Mouse (Mus musculus) kidney, adult 11 months (tissue): ENCODE measurements around the gene Cbln1.

Experiments
- DNase-seq: peaks from one replicate; pipeline ENCODE4 v3.0.0; 2022

Cbln1 gene

DNA sequence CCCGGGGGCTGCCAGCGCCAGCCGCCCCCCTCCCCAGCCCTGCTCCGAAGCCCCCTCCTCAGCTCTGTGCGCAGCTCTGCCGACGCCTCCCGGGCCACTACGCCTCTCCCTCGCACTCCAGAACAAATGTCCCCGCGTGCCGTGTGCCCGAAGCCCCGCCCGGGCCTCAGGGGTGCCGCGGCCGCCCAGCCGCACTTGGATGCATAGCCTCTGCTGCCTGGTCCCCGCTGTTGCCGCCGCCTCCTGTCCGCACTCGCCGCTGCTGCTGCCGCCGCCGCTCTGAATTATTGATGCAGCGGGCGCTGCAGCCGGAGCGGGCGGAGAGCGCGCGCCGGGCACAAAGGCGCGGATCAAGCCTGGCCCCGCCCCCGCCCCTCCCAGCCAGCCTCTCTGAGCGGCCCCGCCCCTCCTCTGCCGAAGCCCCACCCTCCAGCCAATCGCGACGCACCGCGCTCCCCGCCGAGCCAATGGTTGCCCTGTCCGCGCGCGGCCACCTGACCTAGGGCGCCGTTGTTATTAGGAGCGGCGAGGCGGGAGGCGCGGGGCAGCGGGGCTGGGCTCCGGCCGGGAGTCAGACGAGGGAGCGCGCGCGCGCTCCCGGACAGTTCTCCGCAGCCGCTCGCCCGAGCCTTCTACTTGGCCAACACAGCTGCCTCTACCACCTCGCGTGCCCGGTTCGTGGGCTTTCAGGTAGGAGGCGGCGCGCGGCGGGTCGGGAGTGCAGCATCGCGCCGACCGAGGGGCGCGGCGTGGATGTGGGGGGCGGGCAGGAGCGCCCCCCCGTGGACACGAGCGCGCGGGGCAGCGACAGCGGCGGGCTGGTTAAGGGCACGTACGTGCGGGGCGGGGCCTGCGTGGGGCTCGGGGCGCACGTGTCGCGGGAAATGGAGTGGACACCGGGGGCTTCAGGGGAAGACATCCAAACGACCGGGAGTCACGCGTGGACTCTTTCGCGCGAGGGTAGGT, at the start of gene Cbln1:
Gene Cbln1 (minus strand): TSS at position 339 of the 966 bp plus-strand sequence.
- peak; percentile 76 for DNase-seq

- DNase-seq, result no peak
Measured at GRCm38 (mm10) chr8:87517132-87517531, 44.7 kb upstream of the Cbln1 start.

DNA sequence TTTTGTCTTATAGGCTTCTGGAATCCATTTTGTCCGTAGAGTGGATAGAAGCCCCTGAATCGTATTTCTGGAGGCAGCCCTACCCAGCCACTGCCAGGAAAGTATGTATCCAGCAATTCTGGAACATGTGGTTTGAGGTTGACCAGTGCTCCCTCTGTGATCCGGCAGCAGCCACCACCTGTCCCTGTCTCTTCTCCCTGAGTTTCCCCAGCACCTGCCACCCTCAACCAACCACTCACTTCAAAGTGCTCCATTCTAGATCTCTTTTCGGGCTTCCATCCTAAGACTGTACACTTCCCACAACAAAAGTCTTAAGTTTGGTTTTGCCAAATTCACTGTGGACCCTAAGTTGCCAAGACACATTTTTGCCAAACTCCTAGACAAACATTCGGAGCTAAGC, 41.4 kb upstream of the Cbln1 start:
- DNase-seq, result no peak

GRCm38 (mm10) chr8:87513350-87513749, 40.9 kb upstream of the Cbln1 start:
- DNase-seq, result no peak

DNA sequence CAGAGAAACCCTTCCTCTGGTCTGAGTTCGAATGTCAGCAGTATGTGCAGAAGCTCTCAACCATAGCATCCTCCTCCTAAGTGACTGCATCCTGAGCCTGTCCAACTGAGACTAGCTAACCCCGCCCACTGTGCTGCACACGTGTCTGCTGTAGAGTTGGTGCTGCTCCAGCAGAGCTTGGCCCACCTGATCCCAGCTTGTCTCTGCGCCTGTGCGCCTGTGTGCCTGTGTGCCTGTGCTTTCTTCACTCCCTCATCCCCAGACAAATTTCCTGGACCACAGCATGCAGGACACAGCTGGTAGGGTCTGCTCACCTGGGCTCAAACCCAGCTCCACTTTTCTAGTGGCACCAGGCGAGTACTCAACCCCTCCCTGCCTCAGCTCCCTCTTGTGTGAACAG, 40.2 kb upstream of the Cbln1 start:
- DNase-seq, result no peak

- no peak for DNase-seq
Measured at GRCm38 (mm10) chr8:87507046-87507445, 34.6 kb upstream of the Cbln1 start.

DNA sequence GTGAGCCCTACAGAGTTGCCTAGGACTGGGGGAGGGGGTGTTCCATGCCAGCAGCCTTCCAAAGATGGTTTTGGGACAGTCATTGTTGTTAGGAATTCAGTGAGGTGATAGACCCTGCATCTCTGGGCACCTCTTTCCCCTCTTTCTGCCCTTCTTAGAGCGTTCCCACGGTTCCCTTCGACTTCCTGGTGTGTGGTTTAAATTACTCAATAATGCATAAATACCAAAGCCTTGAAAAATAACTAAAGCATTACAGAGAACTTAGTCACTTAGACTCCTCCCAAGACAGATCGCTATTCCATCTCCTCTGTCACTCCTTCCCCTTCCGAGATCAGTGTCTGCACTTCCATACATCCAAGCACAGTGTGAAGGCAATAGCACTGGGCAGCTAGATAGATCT, 32.0 kb upstream of the Cbln1 start:
- no peak for DNase-seq

- no peak for DNase-seq
Measured at GRCm38 (mm10) chr8:87502684-87503083, 30.3 kb upstream of the Cbln1 start.

- DNase-seq, result no peak
Measured at GRCm38 (mm10) chr8:87497641-87498040, 25.2 kb upstream of the Cbln1 start.

- no peak for DNase-seq
Measured at GRCm38 (mm10) chr8:87496511-87496910, 24.1 kb upstream of the Cbln1 start.

GRCm38 (mm10) chr8:87494862-87495261, 22.5 kb upstream of the Cbln1 start:
- DNase-seq, result no peak

DNA sequence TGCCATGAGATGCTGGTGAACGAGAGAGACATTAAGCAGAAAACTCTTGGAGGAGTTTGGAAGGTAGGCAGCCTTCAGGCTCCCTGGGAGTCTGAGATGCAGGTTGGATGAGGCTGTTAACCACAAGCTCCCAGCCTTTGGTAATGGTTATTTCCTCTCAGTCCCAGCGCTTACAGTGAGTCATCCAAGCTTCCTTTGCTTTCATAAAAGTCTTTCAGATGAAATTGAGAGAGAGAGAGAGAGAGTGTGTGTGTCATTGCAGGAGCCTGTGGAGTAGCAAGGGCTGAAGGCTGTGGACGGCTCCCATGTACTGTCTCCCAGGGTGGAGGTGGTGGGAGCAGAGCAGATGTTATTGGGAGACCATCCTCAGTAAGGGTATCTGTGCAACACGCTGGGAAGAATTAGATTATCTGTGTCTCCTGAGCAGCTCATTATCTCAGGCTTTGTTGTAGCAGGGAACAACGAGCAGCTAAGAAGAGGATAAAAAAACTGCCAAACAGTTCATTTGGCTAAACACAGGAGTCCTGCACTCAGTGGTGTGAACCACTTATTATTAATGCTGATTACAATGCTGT, 17.5 kb upstream of the Cbln1 start:
- no peak for DNase-seq

GRCm38 (mm10) chr8:87481396-87481795, 9.0 kb upstream of the Cbln1 start:
- no peak for DNase-seq

DNA sequence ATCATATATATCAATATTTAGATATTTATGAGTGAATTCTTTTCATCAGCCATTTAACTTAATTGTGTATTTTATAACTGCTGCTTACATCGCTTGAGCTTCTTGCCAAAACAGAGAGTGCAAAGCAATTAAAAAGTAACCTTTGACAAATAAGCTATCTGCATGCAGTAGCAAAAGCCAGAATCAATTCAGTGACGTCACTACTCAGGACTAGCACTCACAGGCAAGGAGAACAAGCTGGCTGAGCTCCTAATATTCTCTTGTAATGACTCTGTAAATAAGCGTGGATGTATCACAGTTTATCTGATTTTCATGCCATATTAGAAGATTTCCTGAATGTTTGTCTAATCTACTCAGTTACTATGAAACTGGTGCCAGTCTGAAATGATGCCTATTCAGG, 5.8 kb upstream of the Cbln1 start:
- DNase-seq, result no peak

- DNase-seq, result no peak
Measured at GRCm38 (mm10) chr8:87477102-87477645, 4.8 kb upstream of the Cbln1 start.

DNA sequence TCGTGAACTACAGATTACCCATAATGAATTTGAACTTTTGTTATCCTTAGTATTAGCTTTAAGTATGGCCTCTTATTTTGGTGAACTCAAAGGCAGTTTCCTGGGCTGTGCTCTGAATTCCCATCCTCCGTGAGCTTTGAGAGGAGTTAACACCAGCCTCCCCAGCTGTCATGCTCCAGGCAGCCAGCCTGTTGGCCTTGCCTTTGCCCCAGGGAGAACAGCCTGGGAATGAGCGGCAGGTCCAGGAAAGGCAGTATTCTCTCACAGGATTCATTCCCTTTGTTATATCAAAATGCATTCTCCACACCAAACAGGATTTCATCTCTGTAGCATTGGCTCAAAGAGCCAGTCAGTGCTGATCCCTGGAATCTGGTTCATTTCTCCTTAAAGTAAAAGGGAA, 3.1 kb upstream of the Cbln1 start:
- DNase-seq, result no peak

DNA sequence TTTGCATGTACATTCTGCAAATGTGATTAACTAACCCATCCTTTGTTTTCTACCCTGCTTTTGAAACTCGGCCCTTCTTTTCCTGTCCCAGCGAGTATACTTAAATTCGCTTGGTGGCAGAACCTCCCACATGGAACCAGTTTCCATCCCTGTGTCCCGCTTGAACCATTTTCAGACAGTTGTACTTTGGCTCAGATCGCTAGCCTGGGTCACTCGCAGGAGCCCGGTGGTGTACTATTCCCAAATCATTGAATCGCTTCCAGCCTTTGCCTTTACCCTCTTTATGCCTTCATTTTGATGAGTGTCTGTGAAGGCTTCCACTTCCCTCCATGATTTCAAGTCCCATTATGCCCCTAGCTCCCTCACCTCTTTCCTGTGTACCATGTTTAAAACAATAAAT, 2.0 kb upstream of the Cbln1 start:
- no peak for DNase-seq

GRCm38 (mm10) chr8:87473940-87474339, 1.5 kb upstream of the Cbln1 start:
- no peak for DNase-seq

- peak; percentile 3 for DNase-seq
Measured at GRCm38 (mm10) chr8:87473314-87473713, 905 bp upstream of the Cbln1 start.

GRCm38 (mm10) chr8:87471603-87472270, 672 bp downstream of the Cbln1 start:
- DNase-seq, result peak; percentile 3

- no peak for DNase-seq
Measured at GRCm38 (mm10) chr8:87470834-87471602, 1.4 kb downstream of the Cbln1 start.

DNA sequence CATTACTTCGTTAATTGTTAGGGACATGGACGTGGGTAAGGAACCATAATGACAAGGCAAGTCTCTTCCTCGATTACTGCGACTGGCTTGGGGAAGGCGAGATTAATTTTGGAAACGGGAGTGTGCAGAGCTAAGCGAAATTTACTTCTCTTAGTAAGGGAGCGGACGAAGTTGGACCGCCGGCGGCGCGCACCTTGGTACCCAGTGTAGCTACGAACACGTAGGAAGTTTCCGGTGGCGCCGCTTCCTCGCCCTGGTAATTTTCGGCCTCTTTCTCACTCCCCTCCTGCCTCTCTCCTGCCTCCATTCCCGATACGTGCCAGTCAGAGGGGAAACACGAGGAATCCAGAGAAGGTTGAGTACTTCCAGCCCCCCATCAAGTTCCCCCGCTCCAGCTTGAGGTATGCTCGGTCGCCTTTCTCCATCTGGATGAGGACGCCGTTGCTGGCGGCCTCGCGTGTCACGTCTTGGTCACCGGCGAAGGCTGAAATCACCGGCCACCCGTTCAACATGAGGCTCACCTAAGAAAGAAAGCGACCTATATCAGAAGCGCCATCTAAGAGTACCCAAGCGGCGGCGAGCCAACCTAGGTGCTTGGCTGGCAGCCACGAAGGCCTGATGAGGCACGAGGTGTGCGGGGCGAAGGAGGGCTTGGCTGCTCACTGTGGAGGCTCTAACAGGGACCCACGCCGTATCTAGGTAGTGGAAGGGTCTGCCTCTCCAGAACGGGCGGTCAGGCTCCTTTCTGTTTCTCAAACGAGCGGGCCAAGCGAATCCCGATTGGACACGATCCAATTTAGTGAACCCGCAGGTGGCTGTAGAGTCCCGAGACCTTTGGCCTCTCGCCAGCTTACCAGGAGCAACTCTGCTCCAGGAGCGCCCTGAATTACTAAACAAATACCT, 2.2 kb downstream of the Cbln1 start:
- DNase-seq, result peak; percentile 11
